Mouse (Mus musculus) brain, embryonic 14.5 days (tissue): ENCODE results near the gene Vps9d1.

Experiments used
- CTCF ChIP-seq: fragments of 200-500 bp; IDR thresholded peaks from 2 replicates; pipeline ENCODE4 v1.5.1; 2012; ENCODE audit warnings: inconsistent platforms, mild to moderate bottlenecking, moderate library complexity, borderline replicate concordance; ENCODE audit not compliant: insufficient read depth, insufficient read length; ENCODE audit errors: extremely low read depth
- POLR2A ChIP-seq: fragments of 200-500 bp; IDR thresholded peaks from 2 replicates; pipeline ENCODE4 v1.6.1; 2012; ENCODE audit warnings: mild to moderate bottlenecking, inconsistent platforms, borderline replicate concordance; ENCODE audit not compliant: poor library complexity, insufficient read depth, insufficient read length, severe bottlenecking; ENCODE audit errors: extremely low read depth

DNA sequence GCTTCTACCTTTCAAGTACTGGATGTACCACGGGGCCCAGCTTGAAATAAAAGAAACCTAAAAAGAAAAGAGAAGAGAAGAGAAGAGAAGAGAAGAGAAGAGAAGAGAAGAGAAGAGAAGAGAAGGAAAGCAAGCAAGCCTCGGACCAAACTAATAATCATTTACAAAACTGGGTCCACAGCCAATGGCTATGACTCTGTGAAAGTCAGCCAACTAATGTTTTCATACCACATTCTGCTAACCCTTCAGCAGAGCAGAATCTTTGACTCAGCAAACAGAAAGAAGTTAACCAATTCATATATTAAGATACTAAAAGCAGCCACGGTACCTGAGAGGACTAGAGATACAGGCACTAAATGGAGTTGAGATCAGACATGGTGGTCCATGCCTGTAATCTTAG lies 38.1 kb upstream of the Vps9d1 start:
- TF ChIP-seq CTCF = no peak
- no peak for TF ChIP-seq POLR2A
